Mouse (Mus musculus): ENCODE data around the gene Foxp1.

Gene Foxp1

GRCm38 (mm10) chr6:99385059-99385604, 137.4 kb downstream of the Foxp1 start:
- no peak for DNase-seq

GRCm38 (mm10) chr6:99383846-99384472, 138.6 kb downstream of the Foxp1 start:
- no peak for DNase-seq

GRCm38 (mm10) chr6:99380146-99380545, 142.4 kb downstream of the Foxp1 start:
- no peak for DNase-seq

GRCm38 (mm10) chr6:99378997-99379710, 143.4 kb downstream of the Foxp1 start:
- DNase-seq, result no peak

- no peak for DNase-seq
Observed at GRCm38 (mm10) chr6:99377716-99378115, 144.8 kb downstream of the Foxp1 start.

- DNase-seq, result no peak
Observed at GRCm38 (mm10) chr6:99377131-99377530, 145.4 kb downstream of the Foxp1 start.

GRCm38 (mm10) chr6:99376721-99377120, 145.8 kb downstream of the Foxp1 start:
- no peak for DNase-seq

- DNase-seq, result no peak
Observed at GRCm38 (mm10) chr6:99375865-99376264, 146.7 kb downstream of the Foxp1 start.

GRCm38 (mm10) chr6:99375376-99375775, 147.1 kb downstream of the Foxp1 start:
- no peak for DNase-seq

GRCm38 (mm10) chr6:99374448-99375271, 147.9 kb downstream of the Foxp1 start:
- DNase-seq, result no peak

- no peak for DNase-seq
Observed at GRCm38 (mm10) chr6:99372427-99372826, 150.1 kb downstream of the Foxp1 start.

- DNase-seq, result no peak
Observed at GRCm38 (mm10) chr6:99372016-99372415, 150.5 kb downstream of the Foxp1 start.

- DNase-seq, result no peak
Observed at GRCm38 (mm10) chr6:99369931-99370330, 152.6 kb downstream of the Foxp1 start.

- DNase-seq, result no peak
Observed at GRCm38 (mm10) chr6:99369156-99369555, 153.4 kb downstream of the Foxp1 start.

GRCm38 (mm10) chr6:99368118-99368753, 154.3 kb downstream of the Foxp1 start:
- no peak for DNase-seq

GRCm38 (mm10) chr6:99364545-99364944, 158.0 kb downstream of the Foxp1 start:
- no peak for DNase-seq

- DNase-seq, result no peak
Observed at GRCm38 (mm10) chr6:99360581-99360980, 161.9 kb downstream of the Foxp1 start.

GRCm38 (mm10) chr6:99359765-99360499, 162.6 kb downstream of the Foxp1 start:
- no peak for DNase-seq

GRCm38 (mm10) chr6:99359036-99359698, 163.4 kb downstream of the Foxp1 start:
- no peak for DNase-seq

GRCm38 (mm10) chr6:99357931-99358330, 164.6 kb downstream of the Foxp1 start:
- DNase-seq, result no peak

- DNase-seq, result no peak
Observed at GRCm38 (mm10) chr6:99354338-99354737, 168.2 kb downstream of the Foxp1 start.

- DNase-seq, result no peak
Observed at GRCm38 (mm10) chr6:99353441-99353840, 169.1 kb downstream of the Foxp1 start.

All from liver (tissue).